Mouse (Mus musculus) limb, embryonic 11.5 days (tissue): ENCODE measurements around the gene Prdx3. TPM values are rescaled to one million over a fixed set of nuclear protein-coding genes. Genes with fewer than 3 reads are reported as not detected.
A peak's percentile ranks its signal among the peaks of the same experiment; 100 is the strongest.

Source experiments
- ATAC-seq: fragments of 200-750 bp; cut with Nextera tagmentation; 2 replicates; pipeline ENCODE4 v1.8.0; 2017; ENCODE audit warnings: low read depth; ENCODE audit not compliant: insufficient number of reproducible peaks, low FRiP score, low TSS enrichment
- DNase-seq: peaks from one replicate; pipeline ENCODE4 v3.0.0-alpha.2; 2015; ENCODE audit warnings: low spot score
- H3K27ac ChIP-seq: fragments of 300-500 bp; sonication (generic); replicated peaks from 2 replicates; pipeline ENCODE4 v1.5.1; 2014; ENCODE audit warnings: low read depth, mild to moderate bottlenecking, low read length
- H3K27me3 ChIP-seq: fragments of 300-500 bp; sonication (generic); 2 replicates; pipeline ENCODE4 v1.6.1; 2014; ENCODE audit warnings: mild to moderate bottlenecking, low read length, mixed read lengths; ENCODE audit not compliant: control insufficient read depth, insufficient read depth
- H3K36me3 ChIP-seq: fragments of 300-500 bp; sonication (generic); 2 replicates; pipeline ENCODE4 v1.6.1; 2014; ENCODE audit warnings: mild to moderate bottlenecking, low read length, moderate library complexity, mixed read lengths; ENCODE audit not compliant: control insufficient read depth, insufficient read depth
- H3K4me1 ChIP-seq: fragments of 300-500 bp; sonication (generic); 2 replicates; pipeline ENCODE4 v1.6.1; 2014; ENCODE audit warnings: low read length, mixed read lengths; ENCODE audit not compliant: control insufficient read depth, insufficient read depth
- H3K4me2 ChIP-seq: fragments of 300-500 bp; sonication (generic); 2 replicates; pipeline ENCODE4 v1.6.1; 2014; ENCODE audit warnings: low read depth, mild to moderate bottlenecking, moderate library complexity; ENCODE audit not compliant: severe bottlenecking
- H3K4me3 ChIP-seq: fragments of 300-500 bp; sonication (generic); 2 replicates; pipeline ENCODE4 v1.5.1; 2014; ENCODE audit warnings: low read depth, low read length
- H3K9ac ChIP-seq: fragments of 300-500 bp; sonication (generic); 2 replicates; pipeline ENCODE4 v1.6.1; 2014; ENCODE audit warnings: mild to moderate bottlenecking, low read length
- H3K9me3 ChIP-seq: fragments of 300-500 bp; sonication (generic); 2 replicates; pipeline ENCODE4 v1.6.1; 2016; ENCODE audit warnings: low read length; ENCODE audit not compliant: control insufficient read depth
- WGBS: fragments of 180-500 bp; shearing (Covaris S2); extraction: QIAGEN DNeasy Blood & Tissue Kit; methylation state at CpG from one replicate; pipeline ENCODE4 v1.1.7; 2014; 5-methylcytosine and 5-hydroxymethylcytosine counted together
- polyA plus RNA-seq: library from polyadenylated mRNA; unstranded; fragments of >200 nt; fragmentation: Nextera tagmentation; extraction: Ambion mirVana; gene quantifications from 2 replicates; pipeline ENCODE4 v1.2.1, GENCODE M21; 2014

Gene Prdx3
- 77.5 and 79.9 TPM in 2 replicates for polyA plus RNA-seq

- Histone ChIP-seq H3K27me3 (no peaks in the 10 kb centered on the region), H3K4me3 (peak within 1 kb of the TSS; percentile 65), H3K36me3 (peaks cover 4% of the 10 kb centered on the region; the same call in 1 of the 2 replicates), H3K9ac (peak within 1 kb of the TSS; percentile 58), H3K4me2 (peak within 1 kb of the TSS; percentile 59), H3K27ac (no peak within 1 kb of the TSS), H3K4me1 (no peaks in the 10 kb centered on the region), H3K9me3 (no peaks in the 10 kb centered on the region)
- DNase-seq (peak; percentile 94), ATAC-seq (peak; percentile 98)
- 0% methylated on average over 28 of the region's 28 CpGs for WGBS
Observed at GRCm38 (mm10) chr19:60874064-60874694, at the start of gene Prdx3. Gene Prdx3 (minus strand): TSS chr19:60874556.

DNA sequence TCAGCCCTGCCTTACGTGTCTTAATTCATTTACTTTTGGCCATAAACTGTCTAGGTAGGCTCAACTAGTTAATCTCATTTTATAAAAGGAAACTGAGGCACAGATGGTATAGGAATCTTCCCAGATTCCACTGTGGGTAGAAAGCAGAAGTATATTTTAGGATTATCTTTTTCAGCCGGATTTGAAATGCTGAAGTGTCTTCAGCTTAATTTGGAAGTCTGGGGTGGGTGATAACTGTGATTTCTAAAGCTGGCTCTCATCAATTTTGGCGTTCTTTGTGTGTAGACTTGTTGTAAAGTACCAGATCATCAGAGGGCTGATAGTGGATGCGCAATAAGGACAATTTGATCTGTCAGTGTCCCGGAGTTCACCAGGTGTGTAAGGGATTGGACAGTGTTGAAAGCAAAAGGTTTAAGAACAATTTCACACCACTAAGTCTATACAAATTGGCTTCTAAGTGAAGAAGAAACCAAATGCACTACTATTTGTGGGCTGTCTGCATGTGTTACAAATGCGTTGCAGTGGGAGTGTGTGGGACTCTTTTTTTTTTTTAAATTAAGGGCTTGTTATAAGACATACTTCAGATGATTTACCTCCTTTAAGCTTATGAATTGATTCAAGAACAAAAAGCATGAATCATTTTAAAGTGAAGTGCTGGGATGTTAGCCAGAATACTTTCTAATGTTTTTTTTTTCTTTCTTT, 42.7 kb upstream of the Prdx3 start:
- WGBS = 90% methylated on average over 6 of the region's 6 CpGs
- H3K36me3 ChIP-seq = no peaks in the 10 kb centered on the region
- no peak overlapping the region for H3K4me3 ChIP-seq
- no peak overlapping the region for H3K4me2 ChIP-seq
- DNase-seq (no peak), ATAC-seq (no peak)
- no peak overlapping the region for H3K9ac ChIP-seq
- no peaks in the 10 kb centered on the region for H3K4me1 ChIP-seq
- no peak overlapping the region for H3K27ac ChIP-seq
- H3K9me3 ChIP-seq = no peaks in the 10 kb centered on the region
- H3K27me3 ChIP-seq = no peaks in the 10 kb centered on the region

GRCm38 (mm10) chr19:60915862-60916261, 41.5 kb upstream of the Prdx3 start:
- Histone ChIP-seq H3K9ac (no peak overlapping the region), H3K27ac (no peak overlapping the region), H3K4me3 (no peak overlapping the region), H3K9me3 (no peaks in the 10 kb centered on the region), H3K4me2 (no peak overlapping the region), H3K27me3 (no peaks in the 10 kb centered on the region), H3K4me1 (no peaks in the 10 kb centered on the region), H3K36me3 (no peaks in the 10 kb centered on the region)
- WGBS = 85% methylated on average over 3 of the region's 3 CpGs
- DNase-seq (no peak), ATAC-seq (no peak)

GRCm38 (mm10) chr19:60915236-60915635, 40.9 kb upstream of the Prdx3 start:
- Histone ChIP-seq H3K9me3 (no peaks in the 10 kb centered on the region), H3K27me3 (no peaks in the 10 kb centered on the region), H3K4me3 (no peak overlapping the region), H3K9ac (no peak overlapping the region), H3K27ac (no peak overlapping the region), H3K4me1 (no peaks in the 10 kb centered on the region), H3K36me3 (no peaks in the 10 kb centered on the region), H3K4me2 (no peak overlapping the region)
- WGBS = 65% methylated on average over 4 of the region's 4 CpGs
- DNase-seq (no peak), ATAC-seq (no peak)

DNA sequence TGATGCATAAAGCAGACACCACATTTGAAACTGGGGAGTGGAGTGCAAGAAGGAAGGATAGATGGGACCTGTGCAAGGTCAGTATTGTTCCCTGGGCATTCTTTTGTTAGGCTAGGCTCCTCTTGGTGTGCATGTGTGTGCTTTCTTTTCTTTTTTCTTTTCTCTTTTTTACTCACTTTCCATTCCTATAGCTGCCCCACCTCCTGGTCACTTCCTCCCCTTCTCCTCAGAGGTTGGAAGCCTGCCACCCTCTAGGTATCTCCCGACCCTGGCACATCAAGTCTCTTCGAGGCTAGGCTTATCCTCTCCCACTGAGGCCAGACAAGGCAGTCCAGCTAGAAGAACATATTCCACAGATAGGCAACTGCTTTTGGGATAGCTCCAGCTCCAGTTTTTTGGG, 37.3 kb upstream of the Prdx3 start:
- DNase-seq = no peak
- no peak overlapping the region for H3K9ac ChIP-seq
- WGBS = 75% methylated on average over 2 of the region's 2 CpGs
- H3K27me3 ChIP-seq = no peaks in the 10 kb centered on the region
- no peaks in the 10 kb centered on the region for H3K36me3 ChIP-seq
- H3K4me1 ChIP-seq = no peaks in the 10 kb centered on the region
- ATAC-seq = no peak
- H3K9me3 ChIP-seq = no peaks in the 10 kb centered on the region
- H3K4me2 ChIP-seq = no peak overlapping the region
- no peak overlapping the region for H3K27ac ChIP-seq
- H3K4me3 ChIP-seq = no peak overlapping the region

- Histone ChIP-seq H3K27me3 (no peaks in the 10 kb centered on the region), H3K9me3 (no peaks in the 10 kb centered on the region), H3K4me2 (no peak overlapping the region), H3K36me3 (no peaks in the 10 kb centered on the region), H3K4me3 (no peak overlapping the region), H3K4me1 (no peaks in the 10 kb centered on the region), H3K9ac (no peak overlapping the region), H3K27ac (no peak overlapping the region)
- ATAC-seq (no peak), DNase-seq (no peak)
Observed at GRCm38 (mm10) chr19:60910304-60910703, 35.9 kb upstream of the Prdx3 start.

- Histone ChIP-seq H3K27ac (no peak overlapping the region), H3K9ac (no peak overlapping the region), H3K4me3 (no peak overlapping the region), H3K27me3 (no peaks in the 10 kb centered on the region), H3K4me2 (no peak overlapping the region), H3K4me1 (no peaks in the 10 kb centered on the region), H3K36me3 (no peaks in the 10 kb centered on the region), H3K9me3 (no peaks in the 10 kb centered on the region)
- no peak for DNase-seq
- no peak for ATAC-seq
- WGBS = 94% methylated on average over 5 of the region's 5 CpGs
Observed at GRCm38 (mm10) chr19:60905477-60905876, 31.1 kb upstream of the Prdx3 start.

- no peak overlapping the region for H3K4me2 ChIP-seq
- H3K27ac ChIP-seq = no peak overlapping the region
- no peaks in the 10 kb centered on the region for H3K4me1 ChIP-seq
- no peak overlapping the region for H3K9ac ChIP-seq
- WGBS = 91% methylated on average over 1 of the region's 1 CpGs
- ATAC-seq (no peak), DNase-seq (no peak)
- no peaks in the 10 kb centered on the region for H3K27me3 ChIP-seq
- H3K9me3 ChIP-seq = no peaks in the 10 kb centered on the region
- H3K4me3 ChIP-seq = no peak overlapping the region
- no peaks in the 10 kb centered on the region for H3K36me3 ChIP-seq
Observed at GRCm38 (mm10) chr19:60903971-60904370, 29.6 kb upstream of the Prdx3 start.
